Mouse (Mus musculus) naive thymus-derived CD4-positive, alpha-beta T cell, adult 5 months (primary cell): Measurements from ENCODE around the gene Kcnip3. TPM values are rescaled to one million over a fixed set of nuclear protein-coding genes. Genes with fewer than 3 reads are reported as not detected.

Experiments used
- polyA plus RNA-seq: library from polyadenylated mRNA; unstranded; fragments of 100-300 nt; shearing (Covaris generic); gene quantifications from one replicate; pipeline ENCODE4 v1.2.1, GENCODE M21; 2017

The Kcnip3 gene
- 0.27 TPM for polyA plus RNA-seq

GRCm38 (mm10) chr2:127522006-127522441, at the start of gene Kcnip3:
Gene Kcnip3 (minus strand): TSS chr2:127522094.

GRCm38 (mm10) chr2:127541185-127541584, 19.3 kb upstream of the Kcnip3 start, which contains the start of gene Prom2:
Gene Prom2 (minus strand): TSS chr2:127541467.

GRCm38 (mm10) chr2:127444055-127444789, 77.7 kb downstream of the Kcnip3 start, which contains the start of gene Fahd2a:
Gene Fahd2a (minus strand): TSS chr2:127444565.

GRCm38 (mm10) chr2:127424977-127425376, 96.9 kb downstream of the Kcnip3 start, which contains the start of gene Gpat2:
Gene Gpat2 (plus strand): TSS chr2:127425199.

Other genes starting within 250 kb of the Kcnip3 start
- gene Dusp2, start 185.9 kb downstream of the Kcnip3 start, polyA plus RNA-seq: 209 TPM
- gene Astl, start 183.5 kb downstream of the Kcnip3 start, polyA plus RNA-seq: not detected
- not detected for gene Adra2b, start 158.9 kb downstream of the Kcnip3 start, polyA plus RNA-seq
- 0.35 TPM for gene Gpat2, start 96.9 kb downstream of the Kcnip3 start, polyA plus RNA-seq
- 15.3 TPM for gene Fahd2a, start 77.5 kb downstream of the Kcnip3 start, polyA plus RNA-seq
- not detected for gene Prom2, start 19.4 kb upstream of the Kcnip3 start, polyA plus RNA-seq
- 3.2 TPM for gene Zfp661, start 65.0 kb upstream of the Kcnip3 start, polyA plus RNA-seq
- gene Mrps5, start 65.1 kb upstream of the Kcnip3 start, polyA plus RNA-seq: 119 TPM
- not detected for gene Mal, start 134.6 kb upstream of the Kcnip3 start, polyA plus RNA-seq
- gene Mall, start 207.8 kb upstream of the Kcnip3 start, polyA plus RNA-seq: not detected